Mouse (Mus musculus) cerebral cortex, adult 2 months (tissue): ENCODE results near the gene Afm.

Source experiments
- WGBS: fragments of 180-500 bp; shearing (Covaris S2); methylation state at CpG from one replicate; pipeline ENCODE4 v1.1.7; 2018; 5-methylcytosine and 5-hydroxymethylcytosine counted together

Gene Afm

GRCm38 (mm10) chr5:90518356-90519100, at the start of gene Afm:
Gene Afm, plus strand, starts transcription at chr5:90518932.
- WGBS = 90% methylated on average over 6 of the region's 6 CpGs

GRCm38 (mm10) chr5:90470836-90471235, 47.9 kb upstream of the Afm start:
- WGBS = 85% methylated on average over 3 of the region's 3 CpGs

- 92% methylated on average over 4 of the region's 4 CpGs for WGBS
Measured at GRCm38 (mm10) chr5:90473902-90474301, 44.8 kb upstream of the Afm start.

GRCm38 (mm10) chr5:90474369-90474768, 44.4 kb upstream of the Afm start:
- 86% methylated on average over 5 of the region's 5 CpGs for WGBS

GRCm38 (mm10) chr5:90476741-90477140, 42.0 kb upstream of the Afm start:
- 95% methylated on average over 3 of the region's 3 CpGs for WGBS

- WGBS = 84% methylated on average over 7 of the region's 7 CpGs
Measured at GRCm38 (mm10) chr5:90477308-90478140, 41.2 kb upstream of the Afm start.

- 90% methylated on average over 1 of the region's 1 CpGs for WGBS
Measured at GRCm38 (mm10) chr5:90478886-90479285, 39.8 kb upstream of the Afm start.

- 96% methylated on average over 7 of the region's 7 CpGs for WGBS
Measured at GRCm38 (mm10) chr5:90485597-90485996, 33.1 kb upstream of the Afm start.

- 93% methylated on average over 7 of the region's 7 CpGs for WGBS
Measured at GRCm38 (mm10) chr5:90488323-90488722, 30.4 kb upstream of the Afm start.

GRCm38 (mm10) chr5:90490518-90490917, 28.2 kb upstream of the Afm start, which contains the start of gene Afp:
Gene Afp, plus strand, starts transcription at chr5:90490737.
- 88% methylated on average over 7 of the region's 7 CpGs for WGBS

- 72% methylated on average over 9 of the region's 9 CpGs for WGBS
Measured at GRCm38 (mm10) chr5:90492440-90492839, 26.3 kb upstream of the Afm start.

GRCm38 (mm10) chr5:90494308-90494707, 24.4 kb upstream of the Afm start:
- WGBS = 94% methylated on average over 4 of the region's 4 CpGs

- 52% methylated on average over 7 of the region's 7 CpGs for WGBS
Measured at GRCm38 (mm10) chr5:90499509-90499908, 19.2 kb upstream of the Afm start.

- 5% methylated on average over 6 of the region's 6 CpGs for WGBS
Measured at GRCm38 (mm10) chr5:90500714-90501113, 18.0 kb upstream of the Afm start.

- 77% methylated on average over 5 of the region's 5 CpGs for WGBS
Measured at GRCm38 (mm10) chr5:90501752-90502151, 17.0 kb upstream of the Afm start.

- WGBS = 75% methylated on average over 11 of the region's 11 CpGs
Measured at GRCm38 (mm10) chr5:90504742-90505141, 14.0 kb upstream of the Afm start.

GRCm38 (mm10) chr5:90506507-90506906, 12.2 kb upstream of the Afm start:
- 49% methylated on average over 2 of the region's 2 CpGs for WGBS

GRCm38 (mm10) chr5:90507411-90507949, 11.3 kb upstream of the Afm start:
- 59% methylated on average over 13 of the region's 13 CpGs for WGBS

- 82% methylated on average over 5 of the region's 5 CpGs for WGBS
Measured at GRCm38 (mm10) chr5:90509828-90510592, 8.7 kb upstream of the Afm start.

GRCm38 (mm10) chr5:90512288-90512955, 6.3 kb upstream of the Afm start:
- 87% methylated on average over 6 of the region's 6 CpGs for WGBS

GRCm38 (mm10) chr5:90515561-90515960, 3.2 kb upstream of the Afm start:
- 88% methylated on average over 6 of the region's 6 CpGs for WGBS
